Mouse (Mus musculus) liver, embryonic 14.5 days (tissue): Measurements from ENCODE around the gene Zfp787.
"Not testable (repeated sequence)": the region's sequence is repeated elsewhere in the genome, so short reads cannot be mapped to it uniquely, and the experiment has no call there.

Experiments used
- CTCF ChIP-seq: IDR thresholded peaks from 2 replicates; pipeline ENCODE4 v1.5.1; 2016; ENCODE audit warnings: antibody characterized with exemption, low read depth, control low read depth
- EP300 ChIP-seq: IDR thresholded peaks from 2 replicates; pipeline ENCODE4 v1.6.1; 2016; ENCODE audit warnings: antibody characterized with exemption, low read depth

DNA sequence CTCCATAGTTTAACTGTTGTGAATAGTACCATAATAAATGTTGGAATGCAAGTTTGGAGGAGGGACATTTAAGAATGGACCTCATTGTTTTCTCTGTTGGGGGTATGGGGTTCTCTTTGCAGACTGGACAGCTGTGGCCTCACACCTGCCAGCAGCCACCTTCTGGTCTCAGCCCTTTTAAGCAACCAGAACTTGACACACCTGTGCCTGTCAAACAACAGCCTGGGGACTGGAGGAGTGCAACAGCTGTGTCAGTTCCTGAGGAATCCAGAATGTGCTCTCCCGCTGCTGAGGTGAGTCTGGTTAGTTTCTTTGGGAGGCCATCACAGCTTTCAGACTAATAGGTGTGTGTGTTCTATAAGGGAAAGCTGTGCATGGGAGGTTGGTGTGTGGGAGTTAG, 34.7 kb downstream of the Zfp787 start:
- TF ChIP-seq EP300, CTCF: not testable (repeated sequence)
